Mouse (Mus musculus) adipocyte (in vitro differentiated cells): ENCODE measurements around the gene Hrct1.

Experiments
- DNase-seq: peaks from one replicate; pipeline ENCODE4 v3.0.0-alpha.2; 2016; ENCODE audit warnings: low spot score

The Hrct1 gene

DNA sequence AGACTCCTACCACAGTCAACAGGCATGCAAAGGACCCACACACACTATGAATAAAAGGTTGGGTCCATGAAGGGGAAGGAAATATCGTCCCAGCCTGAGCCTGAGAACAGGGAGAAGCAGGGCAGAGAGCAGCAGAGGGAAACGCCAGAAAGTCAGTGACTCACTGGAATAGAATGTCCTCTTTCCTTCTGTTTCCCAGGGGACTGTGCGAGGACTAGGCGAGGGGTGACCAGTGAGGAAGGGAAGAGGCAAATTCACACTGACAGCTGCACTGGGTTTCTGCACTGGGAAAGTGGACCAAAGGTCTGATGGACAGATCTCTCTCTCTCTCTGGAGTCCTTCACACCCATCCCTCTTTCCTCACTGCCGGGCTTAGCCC, 1.6 kb downstream of the Hrct1 start:
- peak; percentile 99 for DNase-seq

DNA sequence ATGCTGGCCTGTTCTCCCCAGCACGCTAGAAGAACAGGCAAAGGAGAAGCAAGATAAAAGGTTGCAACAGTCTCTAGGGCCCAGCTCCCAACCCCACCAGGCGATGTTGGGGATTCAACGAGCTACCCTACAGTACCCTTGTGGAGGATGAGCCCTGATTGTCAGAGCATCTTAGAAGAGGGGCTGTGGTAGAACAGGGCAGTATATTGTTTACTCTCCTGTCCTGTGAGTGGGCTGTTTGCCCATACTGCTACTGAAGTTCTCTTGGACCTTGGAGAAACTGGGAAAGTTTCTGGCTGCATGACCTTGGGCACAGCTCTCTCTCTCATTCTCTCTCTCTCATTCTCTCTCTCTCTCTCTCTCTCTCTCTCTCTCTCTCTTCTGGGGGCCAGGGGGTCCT, 2.1 kb downstream of the Hrct1 start:
- peak; percentile 80 for DNase-seq

DNA sequence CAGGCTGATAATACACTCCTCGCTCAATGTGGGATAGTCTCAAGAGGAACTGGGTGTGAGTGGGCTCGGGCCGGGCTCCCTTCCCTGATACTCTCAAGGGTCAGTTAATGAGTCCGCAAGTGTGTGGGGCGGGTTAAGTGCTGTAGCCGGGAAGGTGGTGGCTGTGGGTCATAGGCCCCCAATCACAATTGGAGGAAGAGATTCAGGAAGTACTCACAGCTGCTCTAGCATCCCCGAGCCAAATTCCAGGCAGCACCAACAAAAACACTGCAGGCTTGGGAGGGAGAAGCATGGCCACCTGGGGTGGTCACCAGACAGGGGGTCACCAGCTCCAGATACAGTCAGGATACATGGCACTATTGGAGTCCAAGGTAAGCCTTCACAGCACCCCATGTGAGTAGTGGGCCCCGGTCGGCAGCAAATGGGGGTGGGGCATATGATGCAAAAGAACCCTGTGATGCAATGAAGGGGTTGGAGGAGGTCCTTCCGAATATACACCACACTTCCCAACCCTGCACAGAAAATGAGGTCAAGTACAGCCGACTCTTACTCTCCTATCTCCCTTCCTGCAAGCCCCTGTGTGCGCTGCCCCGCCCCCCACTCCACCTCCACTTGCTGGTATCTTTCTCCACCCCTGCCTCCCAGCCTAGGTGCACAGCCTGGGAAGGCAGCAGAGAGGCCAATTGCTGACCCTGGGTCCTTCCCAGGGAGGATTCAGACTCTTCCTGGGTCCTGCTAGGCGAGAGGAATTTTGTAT, 3.0 kb downstream of the Hrct1 start, which contains the start of gene Spaar:
TSS of gene Spaar (plus strand) at position 241 of the 757 bp plus-strand sequence.
- no peak for DNase-seq

DNA sequence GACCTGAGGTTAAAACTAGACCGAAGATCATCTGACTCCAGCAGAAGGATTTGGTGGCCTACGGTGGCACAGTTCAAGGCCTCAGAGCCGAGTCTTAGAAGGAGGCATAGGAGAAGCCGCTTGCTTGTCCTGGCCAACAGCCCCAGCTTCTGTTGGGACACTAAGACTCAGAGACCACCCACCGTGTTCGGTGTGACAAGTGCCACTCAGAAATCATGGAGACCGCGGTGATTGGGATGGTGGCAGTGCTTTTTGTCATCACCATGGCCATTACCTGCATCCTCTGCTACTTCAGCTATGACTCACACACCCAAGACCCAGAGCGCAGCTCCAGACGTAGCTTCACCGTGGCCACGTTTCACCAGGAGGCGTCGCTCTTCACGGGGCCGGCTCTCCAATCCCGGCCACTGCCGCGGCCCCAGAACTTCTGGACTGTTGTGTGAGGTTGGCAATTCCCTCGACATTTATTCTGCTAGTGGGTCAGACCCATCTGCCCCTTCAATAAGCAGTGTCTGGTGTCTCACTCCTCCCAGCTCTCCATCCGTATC, 3.8 kb downstream of the Hrct1 start:
- DNase-seq: no peak

DNA sequence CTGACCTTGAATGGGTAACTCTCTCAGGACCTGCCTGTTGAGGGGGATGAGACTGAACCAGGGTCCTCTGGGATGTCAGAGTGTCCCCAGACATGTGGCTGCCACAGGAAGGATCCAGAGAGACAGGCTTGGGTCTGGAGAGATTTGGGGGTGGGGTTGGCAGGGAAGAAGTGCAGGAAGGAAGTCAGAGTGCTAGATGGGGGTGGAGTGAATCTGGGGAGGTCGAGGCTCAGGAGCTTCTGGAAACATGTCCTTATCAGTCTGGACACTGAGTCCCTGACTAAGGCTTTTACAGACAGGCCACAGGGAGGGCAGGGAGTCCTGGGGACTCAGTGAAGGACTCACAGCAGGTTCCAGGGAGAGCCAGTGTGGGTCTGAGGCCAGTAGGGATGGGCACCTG, 5.2 kb downstream of the Hrct1 start:
- DNase-seq: no peak

DNA sequence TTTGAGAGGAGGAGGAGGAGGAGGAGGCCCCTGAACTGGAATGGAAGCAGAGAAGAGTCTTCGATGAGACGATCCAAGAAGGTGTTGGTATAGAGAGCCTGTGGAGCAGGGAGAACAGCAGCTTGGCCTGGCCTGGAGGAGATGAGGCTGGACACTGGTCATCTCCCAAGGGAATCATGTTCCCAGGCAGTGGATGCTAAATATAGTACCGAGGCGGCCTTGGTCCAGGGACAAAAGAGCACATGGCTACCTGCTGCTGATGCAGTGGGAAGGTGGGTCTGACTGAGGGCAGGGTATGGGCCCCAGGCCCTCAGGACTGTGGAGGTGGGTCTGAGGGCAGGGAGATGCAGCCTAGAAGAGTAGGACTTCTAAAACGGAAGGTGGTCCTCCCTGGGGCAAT, 6.2 kb downstream of the Hrct1 start:
- DNase-seq: no peak

DNA sequence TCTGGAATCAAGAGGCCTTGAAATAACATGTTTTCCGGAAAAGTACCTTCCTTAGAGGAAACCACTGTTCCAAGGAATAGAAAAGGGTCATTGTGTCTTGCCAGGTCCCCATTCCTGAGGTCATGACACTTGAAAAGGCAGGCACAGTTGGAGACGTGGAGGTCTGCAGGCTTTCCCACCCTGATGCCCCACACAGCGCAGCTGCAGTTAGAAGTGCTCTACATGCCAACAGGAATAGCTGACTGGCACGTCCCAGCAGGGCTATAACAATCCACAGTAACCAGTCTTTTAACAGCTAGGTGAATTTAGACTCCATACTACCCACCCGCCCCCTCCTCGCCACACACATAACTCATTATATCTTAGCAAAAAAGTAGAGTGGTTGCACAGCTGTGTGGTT, 10.2 kb downstream of the Hrct1 start:
- DNase-seq: no peak

DNA sequence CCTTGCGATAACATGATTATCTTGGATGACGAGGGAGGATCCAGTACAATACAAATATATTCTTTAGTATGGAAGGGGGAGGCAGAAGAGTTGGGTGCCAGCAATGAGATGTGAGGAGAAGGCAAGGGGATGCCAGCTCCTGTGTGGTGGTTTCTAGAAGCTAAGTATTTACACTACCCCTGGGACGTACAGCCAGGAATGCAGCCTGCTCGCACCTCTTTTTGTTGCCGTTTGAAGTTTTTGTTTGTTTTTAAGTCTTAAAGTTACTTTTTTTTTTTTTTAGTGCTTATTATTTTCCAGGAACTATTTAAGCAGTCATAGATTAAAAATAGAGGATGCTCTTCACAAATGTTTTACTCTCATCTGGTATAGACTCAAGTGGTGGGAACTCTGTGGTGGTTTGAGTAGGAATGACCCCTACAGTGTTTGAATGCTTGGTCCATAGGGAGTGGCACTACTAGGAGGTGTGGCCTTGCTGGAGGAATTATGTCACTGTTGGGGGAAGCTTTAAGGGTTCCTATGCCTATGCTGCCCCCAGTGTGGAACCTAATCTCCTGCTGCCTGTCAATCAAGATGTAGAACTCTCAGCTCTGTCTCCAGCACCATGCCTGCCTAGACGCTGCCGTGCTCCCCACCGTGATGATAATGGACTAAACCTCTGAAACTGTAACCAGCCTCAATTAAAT, 12.1 kb downstream of the Hrct1 start:
- no peak for DNase-seq

DNA sequence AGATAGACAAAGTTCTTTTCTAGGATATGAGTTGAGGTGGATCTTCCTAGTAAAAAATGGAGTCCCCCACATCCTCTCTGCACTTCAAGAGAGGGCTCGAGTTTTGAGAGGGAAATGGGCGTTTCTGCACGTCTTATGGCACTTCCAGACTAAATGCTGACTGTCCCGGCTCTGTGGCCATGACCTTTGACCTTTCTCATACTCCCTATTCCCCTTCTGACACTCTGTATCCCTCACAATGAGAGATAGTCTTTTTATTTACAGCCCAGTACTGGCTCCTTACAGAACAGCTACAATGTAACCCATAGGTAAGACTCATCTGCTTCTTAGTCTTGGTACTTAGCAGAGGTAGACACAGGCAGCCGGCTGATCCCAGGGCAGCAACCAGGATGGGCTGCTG, 14.5 kb downstream of the Hrct1 start:
- no peak for DNase-seq

DNA sequence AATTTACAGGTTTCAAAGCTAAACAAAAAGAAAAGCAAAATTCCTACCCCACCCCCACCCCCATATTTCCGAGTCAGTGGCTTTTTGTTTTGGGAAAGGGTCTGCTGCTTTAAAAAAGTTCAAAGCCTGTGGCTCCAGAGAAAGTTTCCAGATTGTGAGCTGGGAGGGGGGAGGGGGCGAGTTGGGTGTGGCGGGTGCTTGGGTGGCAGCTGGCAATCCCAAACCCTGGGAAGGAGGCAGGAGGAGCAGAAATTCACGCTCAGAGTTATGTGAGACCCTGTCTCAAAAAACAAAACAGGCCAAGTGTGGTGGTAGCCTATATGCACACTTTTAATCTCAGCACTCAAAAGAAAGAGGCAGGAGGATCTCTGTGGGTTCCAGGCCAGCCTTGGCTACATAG, 15.6 kb downstream of the Hrct1 start:
- no peak for DNase-seq

DNA sequence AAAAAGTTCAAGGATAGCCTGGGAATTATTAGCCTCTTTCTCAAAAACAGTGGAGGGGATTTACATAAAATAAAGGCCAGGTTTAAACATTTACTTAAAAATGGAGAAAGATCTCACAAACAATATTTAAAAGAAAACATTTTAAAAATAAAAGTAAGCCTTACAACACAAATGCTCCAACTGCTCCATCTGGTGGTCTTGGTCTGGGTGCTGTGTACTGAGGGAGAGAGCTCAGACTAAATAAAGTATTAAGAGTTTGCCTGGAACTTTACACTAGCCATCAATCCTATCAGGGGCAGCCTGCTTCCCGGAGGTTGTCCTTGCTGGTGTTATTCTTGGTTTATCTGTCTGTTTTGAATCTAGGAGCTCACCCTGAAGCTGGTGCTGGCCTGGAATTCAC, 16.1 kb downstream of the Hrct1 start:
- DNase-seq: peak; percentile 65

DNA sequence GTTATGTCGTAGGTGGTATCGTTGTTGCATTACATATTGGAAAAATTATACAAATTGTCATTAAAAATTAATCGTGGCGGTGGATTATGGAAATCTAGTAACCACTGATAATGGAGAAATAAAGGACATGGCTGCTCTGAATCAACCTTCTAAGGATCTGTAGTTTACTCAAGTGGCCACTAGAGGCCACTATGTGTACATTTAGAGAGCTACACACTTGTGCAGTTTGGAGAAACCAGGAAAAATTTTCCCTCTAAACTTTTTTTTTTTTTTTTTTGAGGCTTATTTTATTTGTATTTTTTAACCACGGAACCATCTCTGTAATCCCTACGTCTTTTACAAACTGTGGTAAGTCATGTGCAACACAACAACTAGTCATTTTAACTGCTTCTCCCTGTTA, 18.2 kb downstream of the Hrct1 start:
- peak; percentile 76 for DNase-seq

DNA sequence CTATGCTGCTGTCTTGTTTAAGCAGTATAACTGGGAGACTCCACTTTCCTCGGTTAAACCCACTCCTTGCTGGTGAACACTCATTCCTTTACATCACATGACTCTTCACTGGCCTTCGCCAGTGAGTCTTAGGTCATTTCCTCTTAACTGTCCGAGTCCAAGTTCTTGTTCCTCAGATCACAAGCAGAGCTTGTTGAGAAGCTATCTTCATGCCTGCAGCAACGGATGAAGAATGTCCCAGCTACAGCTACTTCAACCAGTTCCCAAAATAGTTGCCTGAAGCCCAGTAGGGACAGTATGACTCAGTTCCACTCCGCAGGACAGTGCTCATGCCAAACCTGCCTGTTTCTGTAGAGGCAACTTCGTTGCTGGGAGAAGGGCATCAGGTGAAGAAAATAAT, 30.2 kb downstream of the Hrct1 start:
- DNase-seq: peak; percentile 10

DNA sequence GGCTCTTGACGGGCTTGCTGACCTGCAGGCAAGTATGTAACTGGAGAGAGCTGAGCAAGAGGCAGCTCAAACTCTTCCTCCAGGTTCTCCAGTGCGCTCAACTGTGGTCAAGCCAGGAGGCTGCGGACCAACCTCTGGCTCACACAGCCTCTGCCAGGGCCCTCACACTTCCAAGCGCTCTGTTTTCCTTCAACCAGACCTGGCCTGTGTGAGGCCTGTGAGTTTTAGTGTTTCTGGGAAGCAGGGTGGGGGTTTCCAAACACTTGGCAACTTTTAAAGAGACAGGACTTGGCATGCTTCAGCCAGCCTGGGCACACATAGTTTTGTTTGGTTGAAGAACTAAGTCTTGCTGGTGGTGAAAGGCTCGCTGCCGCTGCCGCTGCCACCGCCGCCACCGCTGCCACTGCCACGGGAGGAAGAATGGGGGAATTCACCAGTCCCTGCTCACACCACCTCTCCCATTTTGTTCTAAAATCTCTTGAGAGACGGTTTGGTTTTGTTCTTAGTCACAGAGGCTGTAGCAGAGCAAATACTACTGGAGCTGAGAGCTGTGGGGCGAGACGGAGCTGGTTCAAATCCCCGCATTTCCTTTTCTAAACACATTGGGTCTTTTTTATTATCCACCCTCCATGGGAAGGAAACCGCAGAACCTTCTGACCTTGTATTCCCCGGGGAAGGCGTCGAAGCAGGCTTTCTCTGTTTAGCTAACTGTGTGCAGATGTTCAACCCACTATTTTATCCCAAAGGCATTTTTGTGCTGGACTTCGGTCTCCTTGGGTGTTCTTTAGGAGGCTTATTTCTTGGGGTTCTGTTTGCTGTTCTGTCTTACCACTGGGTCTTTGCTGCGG, 32.8 kb downstream of the Hrct1 start:
- DNase-seq: peak; percentile 70

DNA sequence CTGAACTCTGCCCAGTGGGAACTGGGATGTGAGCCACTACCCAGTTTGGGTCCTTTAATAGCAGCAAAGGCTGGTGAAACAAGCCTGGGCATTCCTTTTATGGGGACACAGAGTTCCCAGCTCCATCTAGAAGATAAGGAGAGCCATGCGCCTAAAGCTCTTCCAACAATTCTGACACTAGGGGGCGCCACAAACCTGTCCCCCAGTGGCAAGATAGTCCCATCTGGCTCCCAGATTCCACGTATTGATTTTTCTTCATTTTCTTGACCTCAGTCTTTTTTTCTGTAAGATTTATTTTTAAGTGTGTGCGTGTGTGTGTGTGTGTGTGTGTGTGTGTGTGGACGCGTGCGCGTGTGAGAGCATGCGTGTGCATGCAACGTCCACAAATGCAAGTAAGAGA, 33.5 kb downstream of the Hrct1 start:
- DNase-seq: peak; percentile 46

DNA sequence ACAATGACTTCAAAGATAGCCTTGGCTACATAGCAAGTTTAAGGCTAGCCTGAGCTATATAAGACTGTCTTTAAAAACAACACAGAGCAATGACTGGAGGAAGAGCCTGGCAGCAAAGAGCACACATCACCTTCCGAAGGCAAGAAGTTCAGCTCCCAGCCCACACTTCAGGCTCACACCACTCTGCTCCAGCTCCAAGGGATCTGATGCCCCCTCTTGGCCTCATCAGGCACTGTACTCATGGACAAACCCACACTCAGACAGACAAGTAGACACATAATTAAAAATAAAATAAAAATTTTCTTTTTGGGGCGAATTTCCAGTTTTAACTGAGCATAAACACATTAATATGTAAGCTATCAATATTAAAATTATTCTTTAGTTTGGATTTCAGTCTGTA, 34.3 kb downstream of the Hrct1 start:
- no peak for DNase-seq

DNA sequence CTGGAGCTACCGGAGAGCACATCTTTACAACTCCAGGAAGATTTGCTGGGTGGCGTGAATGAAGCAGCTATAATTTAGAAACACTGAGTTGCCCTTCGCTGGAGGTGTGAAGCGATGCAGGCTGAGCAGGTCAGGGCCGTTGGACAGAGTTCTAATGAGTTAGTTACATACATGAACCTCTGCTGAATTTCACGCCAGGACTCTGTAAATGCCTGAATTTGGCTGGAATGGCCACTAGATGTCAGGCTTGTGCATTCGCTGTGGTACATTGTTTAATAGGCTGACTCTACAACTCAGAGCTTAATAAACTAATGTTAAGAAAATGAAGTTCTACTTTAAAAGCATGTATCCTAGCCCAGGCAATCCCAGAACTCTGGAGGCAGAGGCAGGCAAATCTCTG, 36.4 kb downstream of the Hrct1 start:
- DNase-seq: peak; percentile 81

DNA sequence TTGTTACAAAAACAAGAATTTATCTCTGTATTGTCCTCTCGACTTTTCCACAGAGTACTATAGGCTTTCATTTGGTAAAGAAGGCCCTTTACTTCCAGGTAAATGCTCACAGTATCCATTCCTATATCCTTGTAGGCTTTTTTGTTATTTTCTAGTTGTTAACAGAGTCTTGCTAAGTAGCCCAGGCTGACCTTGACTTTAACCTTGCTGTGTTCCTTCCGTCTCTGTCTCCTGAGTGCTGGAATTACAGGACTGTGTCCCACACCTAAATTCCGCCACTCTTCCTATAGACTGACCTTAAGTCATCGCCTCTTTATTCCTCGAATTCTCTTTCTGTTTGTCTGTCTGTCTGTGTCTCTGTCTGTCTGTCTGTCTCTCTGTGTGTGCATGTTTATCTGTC, 41.4 kb downstream of the Hrct1 start:
- no peak for DNase-seq

DNA sequence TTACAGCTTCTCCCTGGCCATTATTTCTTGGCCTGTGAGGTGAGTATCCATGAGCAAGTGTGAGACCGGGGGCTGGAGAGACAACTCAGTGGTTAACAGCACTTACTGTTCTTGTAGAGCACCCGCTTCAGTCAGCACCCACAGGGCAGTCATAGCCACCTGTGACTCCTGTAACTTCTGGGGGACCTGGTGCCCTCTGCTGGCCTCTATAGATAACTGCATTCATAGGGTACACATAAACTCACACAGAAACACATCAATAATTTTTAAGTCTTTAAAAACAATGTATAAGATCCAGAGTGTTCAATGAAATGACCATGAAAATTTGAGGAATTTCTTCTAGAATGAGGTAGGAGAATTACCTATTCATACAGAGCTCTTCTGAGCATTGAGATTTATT, 42.4 kb downstream of the Hrct1 start:
- DNase-seq: no peak

DNA sequence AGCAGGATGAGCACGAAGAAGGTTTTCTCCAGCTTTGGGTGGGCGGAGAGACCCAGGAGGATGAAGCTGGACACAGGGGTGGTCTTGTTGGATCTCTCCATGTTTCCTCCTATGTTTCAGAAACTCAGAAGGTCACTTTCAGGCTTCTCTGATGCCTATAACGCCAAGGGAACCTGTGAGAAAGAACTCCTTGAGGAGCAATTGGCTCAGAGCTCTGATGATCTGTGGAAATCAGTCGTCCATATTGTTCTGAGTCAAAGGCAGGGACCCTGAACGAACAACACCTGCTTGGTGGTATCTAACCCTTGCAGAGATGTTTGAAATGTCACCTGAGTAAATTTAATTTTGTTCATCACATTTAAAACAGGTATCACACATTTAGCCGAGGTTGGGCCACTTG, 43.9 kb downstream of the Hrct1 start, which contains the start of gene Olfr159:
TSS of gene Olfr159 (minus strand) at position 101 of the 400 bp plus-strand sequence.
- DNase-seq: no peak

DNA sequence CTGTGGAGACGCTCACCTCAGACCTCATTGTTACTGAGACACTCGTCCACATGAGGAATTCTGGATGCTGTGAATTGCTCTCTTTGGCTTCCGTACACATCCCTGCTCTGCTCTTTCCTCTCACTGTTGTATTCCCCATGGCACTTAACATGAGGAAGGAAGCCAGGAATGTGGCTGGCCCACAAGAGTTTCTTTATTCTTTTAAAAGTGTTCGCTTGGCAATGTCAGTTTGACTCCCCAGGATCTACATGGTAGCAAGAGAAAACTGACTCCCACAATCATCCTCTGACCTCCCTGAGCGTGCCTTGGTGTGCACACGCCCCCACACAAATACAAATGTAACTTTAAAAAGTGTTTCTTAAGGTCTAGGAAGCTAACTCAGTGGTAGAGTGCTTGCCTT, 44.6 kb downstream of the Hrct1 start:
- peak; percentile 6 for DNase-seq

DNA sequence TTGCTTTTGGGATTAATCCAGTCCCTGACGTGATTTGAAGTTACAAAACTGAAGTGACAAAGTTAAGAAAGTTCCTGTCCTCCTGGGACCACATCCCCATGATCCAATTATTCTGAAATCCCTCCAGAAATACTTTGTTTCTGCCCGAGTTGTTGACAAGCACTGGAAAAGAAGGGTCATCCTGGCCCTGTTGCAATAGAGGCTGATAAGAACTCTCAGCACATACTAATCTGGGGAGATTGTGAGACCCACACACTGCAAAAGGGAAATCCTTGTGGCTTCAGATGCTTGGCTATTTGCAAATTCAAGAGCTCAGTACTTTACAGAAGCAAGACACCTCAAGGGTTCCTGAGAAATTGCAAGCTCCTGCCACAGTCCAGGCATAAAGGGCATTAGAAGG, 45.3 kb downstream of the Hrct1 start:
- DNase-seq: peak; percentile 48
